Mouse (Mus musculus) forebrain, embryonic 12.5 days (tissue): ENCODE data around the gene Cep131. TPM values are rescaled to one million over a fixed set of nuclear protein-coding genes. Genes with fewer than 3 reads are reported as not detected.

Experiments used
- ATAC-seq: fragments of 200-750 bp; cut with Nextera tagmentation; 2 replicates; pipeline ENCODE4 v1.8.0; 2017; ENCODE audit warnings: moderate TSS enrichment; ENCODE audit not compliant: low FRiP score
- H3K27ac ChIP-seq: fragments of 300-500 bp; sonication (generic); 2 replicates; pipeline ENCODE4 v1.5.1; 2016; ENCODE audit warnings: mild to moderate bottlenecking
- H3K27me3 ChIP-seq: fragments of 300-500 bp; sonication (generic); 2 replicates; pipeline ENCODE4 v1.6.1; 2016; ENCODE audit warnings: mild to moderate bottlenecking
- H3K36me3 ChIP-seq: fragments of 300-500 bp; sonication (generic); replicated peaks from 2 replicates; pipeline ENCODE4 v1.6.1; 2016; ENCODE audit warnings: mild to moderate bottlenecking
- H3K4me1 ChIP-seq: fragments of 300-500 bp; sonication (generic); 2 replicates; pipeline ENCODE4 v1.6.1; 2016
- H3K4me2 ChIP-seq: fragments of 300-500 bp; sonication (generic); 2 replicates; pipeline ENCODE4 v1.6.1; 2016; ENCODE audit warnings: mild to moderate bottlenecking, moderate library complexity
- H3K4me3 ChIP-seq: fragments of 300-500 bp; sonication (generic); replicated peaks from 2 replicates; pipeline ENCODE4 v1.5.1; 2016; ENCODE audit warnings: mild to moderate bottlenecking
- H3K9ac ChIP-seq: fragments of 300-500 bp; sonication (generic); 2 replicates; pipeline ENCODE4 v1.6.1; 2016; ENCODE audit warnings: mild to moderate bottlenecking
- H3K9me3 ChIP-seq: fragments of 300-500 bp; sonication (generic); 2 replicates; pipeline ENCODE4 v1.6.1; 2016
- WGBS: fragments of 180-500 bp; shearing (Covaris S2); methylation state at CpG from one replicate; pipeline ENCODE4 v1.1.7; 2016; 5-methylcytosine and 5-hydroxymethylcytosine counted together
- polyA plus RNA-seq: library from polyadenylated mRNA; unstranded; fragments of >200 nt; fragmentation: Nextera tagmentation; extraction: Ambion mirVana; gene quantifications from 2 replicates; pipeline ENCODE4 v1.2.1, GENCODE M21; 2016

Cep131 gene
- polyA plus RNA-seq, 1 experiment from 2014 or later, result 51.0 TPM

DNA sequence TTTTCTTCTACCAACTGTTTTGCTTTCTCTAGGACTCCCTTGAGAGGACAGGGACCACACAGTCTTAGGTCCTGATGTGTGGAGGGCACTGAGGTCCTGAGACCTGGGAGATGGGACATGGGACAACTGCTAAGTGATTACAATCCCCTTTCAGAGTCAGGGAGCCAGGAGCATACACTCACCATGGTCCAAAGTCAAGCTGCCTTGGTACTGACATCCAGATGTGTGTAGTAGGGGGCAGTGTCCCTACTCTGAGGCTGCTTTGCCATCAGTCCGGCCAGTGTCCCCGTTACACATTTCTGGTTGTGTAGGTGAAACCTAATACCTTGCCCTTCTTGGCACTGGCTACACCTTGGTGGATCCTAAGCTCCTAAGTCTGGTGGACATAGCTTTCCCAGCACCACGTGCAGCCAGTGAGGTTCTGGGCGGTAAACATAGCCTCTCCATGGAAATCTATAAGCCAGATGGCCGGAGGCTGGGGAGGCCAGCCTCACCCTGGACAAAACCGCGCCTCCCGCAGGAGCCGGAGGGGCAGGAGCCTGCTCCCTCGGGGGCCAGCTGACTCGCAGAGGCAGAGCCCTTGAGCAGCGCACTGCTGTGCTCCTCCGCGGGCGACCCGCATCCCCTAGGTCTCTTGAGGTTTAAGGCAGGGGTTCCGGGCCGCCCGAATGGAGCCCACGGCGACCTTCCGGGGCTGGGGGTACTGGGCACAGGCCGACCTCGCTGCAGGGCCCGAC, 568 bp downstream of the Cep131 start:
- Histone ChIP-seq H3K4me2 (peak overlapping the region; percentile 94), H3K4me1 (peaks cover 19% of the 10 kb centered on the region), H3K27me3 (no peaks in the 10 kb centered on the region), H3K9ac (peak overlapping the region; percentile 94), H3K4me3 (peak overlapping the region; percentile 98), H3K27ac (peak overlapping the region; percentile 89), H3K9me3 (no peaks in the 10 kb centered on the region), H3K36me3 (peaks cover 38% of the 10 kb centered on the region)
- WGBS, result under 1% methylated on average over 25 of the region's 25 CpGs
- ATAC-seq, result peak; percentile 33

GRCm38 (mm10) chr11:120080282-120080681, 6.3 kb downstream of the Cep131 start:
- H3K4me2 ChIP-seq, result no peak overlapping the region
- peaks cover 86% of the 10 kb centered on the region for H3K36me3 ChIP-seq

GRCm38 (mm10) chr11:120076191-120076590, 10.4 kb downstream of the Cep131 start:
- 85% methylated on average over 3 of the region's 3 CpGs for WGBS
- Histone ChIP-seq H3K4me1 (no peaks in the 10 kb centered on the region; the same call in 1 of the 2 replicates), H3K4me3 (no peak overlapping the region), H3K27me3 (no peaks in the 10 kb centered on the region), H3K27ac (no peak overlapping the region), H3K9ac (0 out of 2 replicates have a peak overlapping the region, but pooled peaks have one; percentile 21), H3K4me2 (no peak overlapping the region), H3K36me3 (peaks cover 98% of the 10 kb centered on the region), H3K9me3 (no peaks in the 10 kb centered on the region)
- ATAC-seq, result no peak

More at GRCm38 (mm10) chr11:120080282-120080681, 6.3 kb downstream of the Cep131 start:
- H3K9ac ChIP-seq, result no peak overlapping the region
- no peaks in the 10 kb centered on the region for H3K27me3 ChIP-seq
- H3K9me3 ChIP-seq, result no peaks in the 10 kb centered on the region
- H3K4me3 ChIP-seq, result no peak overlapping the region
- no peak overlapping the region for H3K27ac ChIP-seq
- no peak for ATAC-seq
- 89% methylated on average over 6 of the region's 6 CpGs for WGBS
- H3K4me1 ChIP-seq, result peaks cover 4% of the 10 kb centered on the region

DNA sequence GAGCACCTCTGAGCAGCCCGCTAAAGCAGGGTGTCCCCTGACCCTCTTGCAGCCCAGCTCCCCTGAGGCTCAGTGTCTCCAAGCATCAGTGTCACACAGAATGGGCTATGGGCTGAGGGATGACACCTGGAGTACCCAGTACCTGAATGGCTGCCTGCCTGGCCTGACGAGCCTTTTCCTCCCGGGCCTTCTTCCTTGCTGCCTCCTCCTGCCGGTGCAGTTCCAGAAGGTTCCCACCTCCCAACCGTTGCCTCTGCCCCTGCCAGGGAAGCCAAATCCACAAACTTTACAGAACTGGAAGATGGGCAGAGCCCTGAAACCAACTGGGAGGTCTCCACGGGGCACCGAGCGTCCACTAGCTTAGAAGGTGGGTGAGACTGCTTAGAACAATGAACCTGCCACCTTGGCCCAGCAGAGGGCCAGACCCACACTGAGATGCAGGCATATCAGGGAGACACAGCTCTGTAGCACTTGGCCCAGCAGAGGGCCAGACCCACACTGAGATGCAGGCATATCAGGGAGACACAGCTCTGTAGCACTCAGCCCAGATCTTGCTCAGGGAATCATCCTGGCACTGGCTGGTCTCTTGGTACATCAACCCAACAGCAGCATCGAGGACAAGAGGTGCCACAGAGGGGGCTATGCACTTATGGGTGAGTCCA, 13.5 kb downstream of the Cep131 start:
- Histone ChIP-seq H3K9ac (no peak overlapping the region), H3K27ac (no peak overlapping the region)
- WGBS, result 94% methylated on average over 9 of the region's 9 CpGs

DNA sequence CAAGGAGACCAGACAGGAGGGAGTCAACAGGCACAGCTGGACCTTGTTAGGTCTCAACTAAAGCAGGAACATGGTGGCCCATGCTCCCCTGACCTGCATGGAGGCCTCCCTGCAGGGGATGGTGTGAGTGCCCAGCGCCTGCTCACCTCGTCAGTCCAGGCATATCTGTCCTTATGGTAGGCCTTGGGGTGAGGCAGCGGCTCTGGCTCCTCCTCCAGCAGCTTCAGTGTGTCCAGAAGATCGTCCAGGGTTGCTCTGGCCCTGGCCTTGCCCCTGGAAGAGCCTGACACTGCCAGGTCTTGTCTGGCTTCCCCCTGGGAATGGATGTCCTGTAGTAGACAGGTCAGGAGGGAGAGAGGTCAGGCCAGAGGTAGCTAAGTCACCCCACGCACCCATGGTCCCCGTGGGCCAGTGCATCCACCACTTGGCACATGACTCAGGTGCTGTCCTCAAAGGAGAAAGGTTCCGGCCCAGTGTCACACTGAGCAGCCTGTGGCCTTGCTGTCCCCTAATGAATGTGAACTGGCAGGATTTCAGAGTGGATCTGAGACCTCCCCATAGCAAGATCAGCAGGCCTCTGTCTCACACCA, 14.8 kb downstream of the Cep131 start:
- Histone ChIP-seq H3K27ac (no peak overlapping the region), H3K4me1 (peaks cover 3% of the 10 kb centered on the region; the same call in 1 of the 2 replicates), H3K9ac (no peak overlapping the region), H3K27me3 (no peaks in the 10 kb centered on the region), H3K36me3 (peaks cover 99% of the 10 kb centered on the region), H3K4me3 (no peak overlapping the region), H3K9me3 (no peaks in the 10 kb centered on the region), H3K4me2 (no peak overlapping the region)
- no peak for ATAC-seq
- WGBS, result 91% methylated on average over 7 of the region's 7 CpGs

More for the DNA sequence above, 13.5 kb downstream of the Cep131 start:
- Histone ChIP-seq H3K4me1 (peaks cover 3% of the 10 kb centered on the region; the same call in 1 of the 2 replicates), H3K27me3 (no peaks in the 10 kb centered on the region), H3K9me3 (no peaks in the 10 kb centered on the region), H3K36me3 (peaks cover 97% of the 10 kb centered on the region), H3K4me2 (no peak overlapping the region), H3K4me3 (no peak overlapping the region)
- ATAC-seq, result no peak

DNA sequence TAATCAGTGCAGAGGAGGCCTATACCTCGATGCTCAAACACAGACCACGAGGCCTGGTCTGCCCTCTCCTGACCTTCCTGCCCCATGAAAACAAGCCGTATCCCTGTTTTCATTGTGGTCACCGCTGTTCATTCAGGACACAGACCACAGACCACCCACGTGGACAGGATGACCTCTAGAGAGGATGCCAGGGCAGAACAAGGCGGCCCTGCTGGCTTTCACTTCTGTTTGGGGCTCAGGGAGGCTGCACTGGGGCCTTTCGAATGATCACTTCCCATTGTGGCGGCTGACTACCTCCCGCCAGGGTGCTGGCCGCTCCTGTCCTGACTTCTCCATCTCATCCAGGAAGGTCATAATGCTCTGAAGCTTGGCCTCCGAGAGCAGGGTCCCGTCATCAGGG, 15.6 kb downstream of the Cep131 start:
- no peaks in the 10 kb centered on the region for H3K27me3 ChIP-seq
- 58% methylated on average over 12 of the region's 12 CpGs for WGBS
- H3K4me2 ChIP-seq, result no peak overlapping the region
- H3K36me3 ChIP-seq, result peaks cover 99% of the 10 kb centered on the region
- no peak for ATAC-seq
- H3K9ac ChIP-seq, result no peak overlapping the region
- H3K4me3 ChIP-seq, result no peak overlapping the region
- H3K27ac ChIP-seq, result no peak overlapping the region
- peaks cover 3% of the 10 kb centered on the region; the same call in 1 of the 2 replicates for H3K4me1 ChIP-seq
- H3K9me3 ChIP-seq, result no peaks in the 10 kb centered on the region

GRCm38 (mm10) chr11:120070286-120070930, 16.2 kb downstream of the Cep131 start:
- WGBS, result 91% methylated on average over 27 of the region's 27 CpGs
- Histone ChIP-seq H3K27ac (no peak overlapping the region), H3K4me2 (no peak overlapping the region), H3K4me1 (peaks cover 3% of the 10 kb centered on the region; the same call in 1 of the 2 replicates), H3K9me3 (no peaks in the 10 kb centered on the region), H3K36me3 (peaks cover 99% of the 10 kb centered on the region), H3K9ac (no peak overlapping the region), H3K27me3 (no peaks in the 10 kb centered on the region), H3K4me3 (no peak overlapping the region)
- no peak for ATAC-seq

DNA sequence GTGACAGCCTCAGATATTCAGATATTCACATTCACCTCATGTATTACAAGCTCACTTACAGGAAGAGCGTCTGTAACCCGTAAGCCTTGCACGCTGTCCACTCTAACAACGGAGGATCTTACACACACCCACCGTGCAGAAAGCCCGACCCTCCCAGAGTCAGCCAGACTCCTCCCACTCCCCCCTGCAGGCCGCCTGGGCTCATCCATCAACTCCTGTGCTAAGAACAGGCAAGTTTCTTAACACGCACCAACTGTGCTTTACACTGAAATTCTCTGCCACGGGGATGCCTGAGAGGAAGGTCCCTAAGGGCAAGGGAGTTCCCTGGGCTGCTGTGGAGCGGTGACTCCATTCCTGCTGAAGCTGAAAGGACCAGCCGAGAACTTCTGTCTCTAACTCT, 17.4 kb downstream of the Cep131 start:
- H3K36me3 ChIP-seq, result peaks cover 99% of the 10 kb centered on the region
- no peak overlapping the region for H3K4me2 ChIP-seq
- no peak for ATAC-seq
- no peak overlapping the region for H3K9ac ChIP-seq
- no peaks in the 10 kb centered on the region for H3K9me3 ChIP-seq
- no peak overlapping the region for H3K4me3 ChIP-seq
- no peaks in the 10 kb centered on the region for H3K27me3 ChIP-seq
- H3K27ac ChIP-seq, result no peak overlapping the region
- peaks cover 3% of the 10 kb centered on the region; the same call in 1 of the 2 replicates for H3K4me1 ChIP-seq
- WGBS, result 62% methylated on average over 11 of the region's 11 CpGs

GRCm38 (mm10) chr11:120067834-120068233, 18.8 kb downstream of the Cep131 start:
- no peaks in the 10 kb centered on the region for H3K9me3 ChIP-seq
- no peak overlapping the region for H3K9ac ChIP-seq
- H3K4me1 ChIP-seq, result peaks cover 3% of the 10 kb centered on the region; the same call in 1 of the 2 replicates
- no peak overlapping the region for H3K27ac ChIP-seq
- ATAC-seq, result no peak
- no peaks in the 10 kb centered on the region for H3K27me3 ChIP-seq
- no peak overlapping the region for H3K4me2 ChIP-seq
- peaks cover 98% of the 10 kb centered on the region for H3K36me3 ChIP-seq
- 46% methylated on average over 17 of the region's 17 CpGs for WGBS
- H3K4me3 ChIP-seq, result no peak overlapping the region

DNA sequence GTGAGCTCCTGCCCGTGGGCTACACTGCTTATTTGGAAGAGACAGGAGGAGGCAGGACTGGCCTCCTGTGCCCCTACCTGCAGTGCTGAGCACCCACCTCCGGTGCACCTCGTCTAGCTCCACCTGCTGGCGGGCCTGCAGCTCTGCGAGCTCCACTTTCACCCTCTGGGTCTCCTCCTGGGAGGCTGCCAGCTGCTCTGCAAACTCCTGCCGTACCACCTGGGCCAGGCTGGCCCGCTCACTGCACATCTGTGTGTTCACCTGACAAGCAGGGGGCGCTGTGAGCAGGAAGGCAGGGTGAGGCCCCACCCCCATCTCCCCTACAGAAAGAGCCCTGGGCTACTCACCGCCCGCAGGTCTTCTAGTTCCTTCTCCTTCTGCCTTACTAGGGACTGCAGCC, 21.3 kb downstream of the Cep131 start:
- no peak overlapping the region for H3K9ac ChIP-seq
- H3K27me3 ChIP-seq, result no peaks in the 10 kb centered on the region
- H3K27ac ChIP-seq, result 0 out of 2 replicates have a peak overlapping the region, but pooled peaks have one; percentile 19
- 38% methylated on average over 10 of the region's 10 CpGs for WGBS
- H3K9me3 ChIP-seq, result no peaks in the 10 kb centered on the region
- ATAC-seq, result no peak
- no peak overlapping the region for H3K4me2 ChIP-seq
- peaks cover 3% of the 10 kb centered on the region; the same call in 1 of the 2 replicates for H3K4me1 ChIP-seq
- H3K4me3 ChIP-seq, result no peak overlapping the region
- H3K36me3 ChIP-seq, result peaks cover 72% of the 10 kb centered on the region

DNA sequence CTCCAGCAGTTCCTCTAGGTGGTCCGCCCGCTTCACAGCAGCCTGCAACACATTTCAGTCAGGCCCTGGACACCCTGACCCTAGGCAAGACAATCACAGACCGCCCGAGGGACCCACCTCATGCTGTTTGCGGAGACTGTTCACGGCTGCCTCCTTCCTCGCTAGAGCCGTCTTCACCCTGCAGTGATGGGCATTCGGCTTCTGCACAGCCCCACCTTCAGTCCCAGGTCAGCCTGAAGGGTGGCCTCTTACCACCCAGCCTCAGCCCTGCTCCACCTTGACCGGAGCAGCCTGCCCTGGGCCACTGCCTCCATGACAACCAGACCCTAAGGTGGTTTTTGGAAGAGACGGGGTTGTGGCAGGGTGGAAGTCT, 22.0 kb downstream of the Cep131 start:
- 91% methylated on average over 11 of the region's 11 CpGs for WGBS
- no peak overlapping the region for H3K27ac ChIP-seq
- H3K9ac ChIP-seq, result no peak overlapping the region
- no peak overlapping the region for H3K4me3 ChIP-seq
- H3K36me3 ChIP-seq, result peaks cover 66% of the 10 kb centered on the region
- H3K9me3 ChIP-seq, result no peaks in the 10 kb centered on the region
- H3K4me1 ChIP-seq, result peaks cover 3% of the 10 kb centered on the region; the same call in 1 of the 2 replicates
- no peaks in the 10 kb centered on the region for H3K27me3 ChIP-seq
- H3K4me2 ChIP-seq, result no peak overlapping the region
- no peak for ATAC-seq
